Mouse (Mus musculus): Measurements from ENCODE around the gene Gucd1. TPM values are rescaled to one million over a fixed set of nuclear protein-coding genes. Genes with fewer than 3 reads are reported as not detected.
"Not testable (repeated sequence)": the region's sequence is repeated elsewhere in the genome, so short reads cannot be mapped to it uniquely, and the experiment has no call there.

Gene Gucd1
- polyA plus RNA-seq, 1 experiment from 2014 or later: 19.7 TPM

GRCm38 (mm10) chr10:75514361-75514760 lies 3.4 kb downstream of the Gucd1 start:
- H3K27me3 ChIP-seq (ENCODE audit: control insufficient read depth, insufficient read depth, low read depth, low read length): no peaks in the 10 kb centered on the region
- H3K4me1 ChIP-seq (ENCODE audit: control insufficient read depth, insufficient read depth, low read length): peaks cover 28% of the 10 kb centered on the region
- ATAC-seq: no peak
- H3K27ac ChIP-seq (ENCODE audit: low read length): no peak overlapping the region
- no peak overlapping the region for H3K4me3 ChIP-seq (ENCODE audit: low read depth, low read length)
- H3K9ac ChIP-seq (ENCODE audit: low read depth, low read length): no peak overlapping the region
- H3K36me3 ChIP-seq (ENCODE audit: control insufficient read depth, insufficient read depth, low read length): peaks cover 16% of the 10 kb centered on the region
- H3K4me2 ChIP-seq (ENCODE audit: low read length): no peak overlapping the region
- H3K9me3 ChIP-seq (replicated peaks; ENCODE audit: control insufficient read depth, low read length, poor library complexity, severe bottlenecking): no peaks in the 10 kb centered on the region
- WGBS: 86% methylated on average over 7 of the region's 7 CpGs

- Histone ChIP-seq H3K9me3 (replicated peaks; ENCODE audit: control insufficient read depth, low read length, poor library complexity, severe bottlenecking) (no peaks in the 10 kb centered on the region), H3K27ac (ENCODE audit: low read length) (no peak overlapping the region), H3K9ac (ENCODE audit: low read depth, low read length) (no peak overlapping the region), H3K27me3 (ENCODE audit: control insufficient read depth, insufficient read depth, low read depth, low read length) (no peaks in the 10 kb centered on the region), H3K36me3 (ENCODE audit: control insufficient read depth, insufficient read depth, low read length) (peaks cover 24% of the 10 kb centered on the region), H3K4me2 (ENCODE audit: low read length) (no peak overlapping the region), H3K4me1 (ENCODE audit: control insufficient read depth, insufficient read depth, low read length) (peaks cover 19% of the 10 kb centered on the region), H3K4me3 (ENCODE audit: low read depth, low read length) (no peak overlapping the region)
- WGBS: 93% methylated on average over 8 of the region's 8 CpGs
- ATAC-seq: no peak
Observed at GRCm38 (mm10) chr10:75513306-75514067, 4.3 kb downstream of the Gucd1 start.

- H3K27ac ChIP-seq (ENCODE audit: low read length): no peak overlapping the region
- ATAC-seq: no peak
- H3K36me3 ChIP-seq (ENCODE audit: control insufficient read depth, insufficient read depth, low read length): peaks cover 31% of the 10 kb centered on the region
- H3K4me3 ChIP-seq (ENCODE audit: low read depth, low read length): no peak overlapping the region
- 88% methylated on average over 7 of the region's 7 CpGs for WGBS
- H3K4me2 ChIP-seq (ENCODE audit: low read length): no peak overlapping the region
- no peak overlapping the region for H3K9ac ChIP-seq (ENCODE audit: low read depth, low read length)
- peaks cover 19% of the 10 kb centered on the region for H3K4me1 ChIP-seq (ENCODE audit: control insufficient read depth, insufficient read depth, low read length)
- no peaks in the 10 kb centered on the region for H3K9me3 ChIP-seq (replicated peaks; ENCODE audit: control insufficient read depth, low read length, poor library complexity, severe bottlenecking)
- H3K27me3 ChIP-seq (ENCODE audit: control insufficient read depth, insufficient read depth, low read depth, low read length): no peaks in the 10 kb centered on the region
Observed at GRCm38 (mm10) chr10:75512796-75513195, 5.0 kb downstream of the Gucd1 start.

GRCm38 (mm10) chr10:75511897-75512296 lies 5.9 kb downstream of the Gucd1 start:
- H3K36me3 ChIP-seq (ENCODE audit: control insufficient read depth, insufficient read depth, low read length): peaks cover 38% of the 10 kb centered on the region
- ATAC-seq: no peak
- 89% methylated on average over 7 of the region's 7 CpGs for WGBS

GRCm38 (mm10) chr10:75511060-75511459 lies 6.7 kb downstream of the Gucd1 start:
- WGBS: 86% methylated on average over 9 of the region's 9 CpGs
- no peak overlapping the region for H3K4me3 ChIP-seq (ENCODE audit: low read depth, low read length)
- H3K9me3 ChIP-seq (replicated peaks; ENCODE audit: control insufficient read depth, low read length, poor library complexity, severe bottlenecking): no peaks in the 10 kb centered on the region
- no peak for ATAC-seq
- peaks cover 14% of the 10 kb centered on the region for H3K4me1 ChIP-seq (ENCODE audit: control insufficient read depth, insufficient read depth, low read length)
- H3K27me3 ChIP-seq (ENCODE audit: control insufficient read depth, insufficient read depth, low read depth, low read length): no peaks in the 10 kb centered on the region
- H3K27ac ChIP-seq (ENCODE audit: low read length): no peak overlapping the region
- H3K4me2 ChIP-seq (ENCODE audit: low read length): no peak overlapping the region
- no peak overlapping the region for H3K9ac ChIP-seq (ENCODE audit: low read depth, low read length)
- H3K36me3 ChIP-seq (ENCODE audit: control insufficient read depth, insufficient read depth, low read length): peaks cover 38% of the 10 kb centered on the region

More at GRCm38 (mm10) chr10:75511897-75512296, 5.9 kb downstream of the Gucd1 start:
- Histone ChIP-seq H3K4me2 (ENCODE audit: low read length) (no peak overlapping the region), H3K4me3 (ENCODE audit: low read depth, low read length) (no peak overlapping the region), H3K27ac (ENCODE audit: low read length) (no peak overlapping the region), H3K9me3 (replicated peaks; ENCODE audit: control insufficient read depth, low read length, poor library complexity, severe bottlenecking) (no peaks in the 10 kb centered on the region), H3K4me1 (ENCODE audit: control insufficient read depth, insufficient read depth, low read length) (peaks cover 19% of the 10 kb centered on the region), H3K27me3 (ENCODE audit: control insufficient read depth, insufficient read depth, low read depth, low read length) (no peaks in the 10 kb centered on the region), H3K9ac (ENCODE audit: low read depth, low read length) (no peak overlapping the region)

GRCm38 (mm10) chr10:75510446-75510845 lies 7.3 kb downstream of the Gucd1 start:
- Histone ChIP-seq H3K4me3 (ENCODE audit: low read depth, low read length) (no peak overlapping the region), H3K9me3 (replicated peaks; ENCODE audit: control insufficient read depth, low read length, poor library complexity, severe bottlenecking) (no peaks in the 10 kb centered on the region), H3K27ac (ENCODE audit: low read length) (no peak overlapping the region), H3K9ac (ENCODE audit: low read depth, low read length) (no peak overlapping the region), H3K4me2 (ENCODE audit: low read length) (no peak overlapping the region), H3K36me3 (ENCODE audit: control insufficient read depth, insufficient read depth, low read length) (peaks cover 38% of the 10 kb centered on the region), H3K4me1 (ENCODE audit: control insufficient read depth, insufficient read depth, low read length) (peaks cover 8% of the 10 kb centered on the region; the same call in 1 of the 2 replicates), H3K27me3 (ENCODE audit: control insufficient read depth, insufficient read depth, low read depth, low read length) (no peaks in the 10 kb centered on the region)
- WGBS: 96% methylated on average over 7 of the region's 7 CpGs
- no peak for ATAC-seq

- not testable (repeated sequence) for ATAC-seq; H3K9me3 ChIP-seq (replicated peaks; ENCODE audit: control insufficient read depth, low read length, poor library complexity, severe bottlenecking); H3K27me3 ChIP-seq (ENCODE audit: control insufficient read depth, insufficient read depth, low read depth, low read length); H3K4me2 ChIP-seq (ENCODE audit: low read length); H3K27ac ChIP-seq (ENCODE audit: low read length); H3K9ac ChIP-seq (ENCODE audit: low read depth, low read length); H3K4me1 ChIP-seq (ENCODE audit: control insufficient read depth, insufficient read depth, low read length); H3K4me3 ChIP-seq (ENCODE audit: low read depth, low read length)
- peaks cover 35% of the 10 kb centered on the region for H3K36me3 ChIP-seq (ENCODE audit: control insufficient read depth, insufficient read depth, low read length)
- WGBS: 99% methylated on average over 3 of the region's 3 CpGs
Observed at GRCm38 (mm10) chr10:75505928-75506327, 11.8 kb downstream of the Gucd1 start.

- H3K27me3 ChIP-seq (ENCODE audit: control insufficient read depth, insufficient read depth, low read depth, low read length): no peaks in the 10 kb centered on the region
- no peak overlapping the region for H3K4me3 ChIP-seq (ENCODE audit: low read depth, low read length)
- no peaks in the 10 kb centered on the region for H3K4me1 ChIP-seq (ENCODE audit: control insufficient read depth, insufficient read depth, low read length)
- H3K9me3 ChIP-seq (replicated peaks; ENCODE audit: control insufficient read depth, low read length, poor library complexity, severe bottlenecking): no peaks in the 10 kb centered on the region
- 77% methylated on average over 3 of the region's 3 CpGs for WGBS
- H3K9ac ChIP-seq (ENCODE audit: low read depth, low read length): no peak overlapping the region
- no peak for ATAC-seq
- no peak overlapping the region for H3K27ac ChIP-seq (ENCODE audit: low read length)
- no peak overlapping the region for H3K4me2 ChIP-seq (ENCODE audit: low read length)
- H3K36me3 ChIP-seq (ENCODE audit: control insufficient read depth, insufficient read depth, low read length): peaks cover 28% of the 10 kb centered on the region
Observed at GRCm38 (mm10) chr10:75505130-75505495, 12.7 kb downstream of the Gucd1 start.

- H3K9me3 ChIP-seq (replicated peaks; ENCODE audit: control insufficient read depth, low read length, poor library complexity, severe bottlenecking): no peaks in the 10 kb centered on the region
- no peak overlapping the region for H3K27ac ChIP-seq (ENCODE audit: low read length)
- 92% methylated on average over 8 of the region's 8 CpGs for WGBS
- no peak overlapping the region for H3K4me3 ChIP-seq (ENCODE audit: low read depth, low read length)
- H3K4me2 ChIP-seq (ENCODE audit: low read length): no peak overlapping the region
- H3K36me3 ChIP-seq (ENCODE audit: control insufficient read depth, insufficient read depth, low read length): peaks cover 22% of the 10 kb centered on the region
- no peak for ATAC-seq
- no peak overlapping the region for H3K9ac ChIP-seq (ENCODE audit: low read depth, low read length)
- H3K27me3 ChIP-seq (ENCODE audit: control insufficient read depth, insufficient read depth, low read depth, low read length): no peaks in the 10 kb centered on the region
- no peaks in the 10 kb centered on the region for H3K4me1 ChIP-seq (ENCODE audit: control insufficient read depth, insufficient read depth, low read length)
Observed at GRCm38 (mm10) chr10:75504234-75505129, 13.3 kb downstream of the Gucd1 start.

Measured in midbrain, embryonic 16.5 days (tissue).